ENCODE assay signal across 8 mouse cellular contexts in the genomic region with DNA sequence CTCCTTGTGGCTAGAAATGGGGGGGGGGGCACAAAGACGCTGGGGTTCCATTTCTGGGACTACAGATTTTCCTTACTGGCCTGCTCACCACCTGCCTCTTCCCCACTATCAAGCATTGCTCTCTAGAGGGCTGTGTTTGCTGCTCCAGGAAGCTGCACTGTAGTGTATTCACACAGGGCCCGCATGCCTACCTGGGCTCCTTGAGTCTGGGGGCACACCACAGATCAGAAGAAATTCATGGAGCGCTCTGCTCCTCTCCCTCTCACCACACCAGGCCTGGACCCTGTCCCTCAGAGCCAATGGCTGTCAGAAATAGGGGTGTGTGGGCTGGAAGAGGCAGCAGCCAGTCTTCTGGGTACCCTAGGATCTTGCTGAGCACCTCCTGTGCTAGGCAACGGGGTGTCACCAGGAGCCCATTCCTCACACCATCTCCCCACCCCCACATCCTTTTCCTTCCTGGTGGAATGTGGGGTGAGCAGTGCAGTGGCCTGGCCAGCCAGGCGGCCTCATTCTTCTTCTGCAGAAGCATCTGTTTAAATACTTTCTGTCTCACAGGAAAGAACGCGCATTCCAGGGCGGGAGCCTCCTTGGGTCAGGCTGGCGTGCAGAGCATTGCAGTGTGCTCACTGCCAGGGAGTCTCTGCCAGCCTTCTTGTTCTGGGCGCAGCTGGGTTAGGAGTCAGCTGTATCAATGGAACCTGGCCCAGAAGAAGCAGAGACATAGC. TPM values are rescaled to one million over a fixed set of nuclear protein-coding genes. Genes with fewer than 3 reads are reported as not detected.
DNase-seq lines count a peak whose midpoint lies in the region; ATAC-seq and TF ChIP-seq lines count a peak whose summit lies in the region.

No protein-coding gene starts in this region.

- H3K4me2 ChIP-seq in midbrain, embryonic 16.5 days (ENCODE audit: low read length), result no peak overlapping the region

- intact Hi-C loops in heart, postnatal 10 days (cut with DNase I), result no loop called here

- ATAC-seq in midbrain, embryonic 16.5 days, result peak; percentile 51; the same call in 1 of the 2 replicates
- ATAC-seq in monocyte, adult 5-6 weeks (replicated peaks; ENCODE audit: insufficient number of reproducible peaks, low FRiP score, low TSS enrichment, poor library complexity, severe bottlenecking), result no peak

- no peak for TF ChIP-seq CTCF in embryonic fibroblast, embryonic 13.5 days (IDR thresholded peaks at IDR 0.05; ENCODE audit: borderline replicate concordance, insufficient read depth, low read length)

- peak overlapping the region; percentile 85 for H3K27ac ChIP-seq in embryonic fibroblast, embryonic 13.5 days (ENCODE audit: insufficient read depth, low read length)
- 0 out of 2 replicates have a peak overlapping the region, but pooled peaks have one; percentile 32 for H3K27ac ChIP-seq in midbrain, embryonic 16.5 days (ENCODE audit: low read length)

- H3K4me3 ChIP-seq in embryonic fibroblast, embryonic 13.5 days (ENCODE audit: insufficient read depth, low read length), result no peak overlapping the region
- no peak overlapping the region for H3K4me3 ChIP-seq in midbrain, embryonic 16.5 days (ENCODE audit: low read depth, low read length)

- H3K36me3 ChIP-seq in midbrain, embryonic 16.5 days (ENCODE audit: control insufficient read depth, insufficient read depth, low read length), result 0 out of 2 replicates have a peak, but pooled peaks cover 2% of the 10 kb centered on the region

- peaks cover 20% of the 10 kb centered on the region for H3K4me1 ChIP-seq in embryonic fibroblast, embryonic 13.5 days (ENCODE audit: control insufficient read depth, insufficient read depth, low read length)
- peaks cover 5% of the 10 kb centered on the region; the same call in 1 of the 2 replicates for H3K4me1 ChIP-seq in midbrain, embryonic 16.5 days (ENCODE audit: control insufficient read depth, insufficient read depth, low read length)

- WGBS in midbrain, embryonic 16.5 days, result 43% methylated on average over 10 of the region's 10 CpGs

- H3K9me3 ChIP-seq in midbrain, embryonic 16.5 days (replicated peaks; ENCODE audit: control insufficient read depth, low read length, poor library complexity, severe bottlenecking), result no peaks in the 10 kb centered on the region

- no peaks in the 10 kb centered on the region; the same call in none of the 2 replicates for H3K27me3 ChIP-seq in midbrain, embryonic 16.5 days (ENCODE audit: control insufficient read depth, insufficient read depth, low read depth, low read length)

- no peak; the same call in 1 of the 2 replicates for TF ChIP-seq POLR2A in embryonic fibroblast, embryonic 13.5 days (IDR thresholded peaks at IDR 0.05; ENCODE audit: low read depth, low read length)

- DNase-seq in adrenal gland, adult (ENCODE audit: inconsistent age in 2 of 2, low spot score in 1 of 2), result peak; percentile 71 to 84
- no peak for DNase-seq in adrenal gland, adult 8-10 months
- peak; percentile 81 to 82 for DNase-seq in heart, postnatal 10 days
- peak; percentile 71 to 78 for DNase-seq in kidney, postnatal 36 days
- no peak for DNase-seq in left cerebral cortex, adult 8-10 months (ENCODE audit: low spot score in 2 of 2)

- H3K9ac ChIP-seq in midbrain, embryonic 16.5 days (ENCODE audit: low read depth, low read length), result 0 out of 2 replicates have a peak overlapping the region, but pooled peaks have one; percentile 28

RNA-seq across cellular contexts. Expression of a gene that starts 31.4 kb away (rescaled TPM):
- total RNA-seq in adrenal gland, adult 8-10 months (2022), result 100 to 1,000 TPM; 140 to 223 (median 182) TPM
- polyA plus RNA-seq in embryonic fibroblast, embryonic 13.5 days (2011; ENCODE audit: insufficient read length, low read depth, missing spikeins), result 71.7 and 98.7 TPM in 2 replicates
- 100 to 1,000 TPM; 250 to 256 TPM for total RNA-seq in heart, postnatal 10 days (2021)
- polyA plus RNA-seq in midbrain, embryonic 16.5 days (2015; fragmentation: Nextera tagmentation; extraction: Ambion mirVana), result 65.4 and 66.9 TPM in 2 replicates
- total RNA-seq in left cerebral cortex, adult 8-10 months (2022), result 10 to 100 TPM; 58.9 to 74.7 (median 64.6) TPM
- total RNA-seq in monocyte, adult 5-6 weeks (2017), result 64.6 to 115 TPM (median 69.1 TPM) in 3 replicates

Comparison
In these comparisons a context has a peak if more than half of its experiments do, and no peak if none do; other contexts are left out.
1. DNase-seq: peak in adrenal gland, adult (2 of 2), heart, postnatal 10 days (2 of 2) and kidney, postnatal 36 days (2 of 2); none in adrenal gland, adult 8-10 months (single experiment) and left cerebral cortex, adult 8-10 months (0 of 2).